Mouse (Mus musculus): ENCODE measurements around the gene Dhx30.

DNA sequence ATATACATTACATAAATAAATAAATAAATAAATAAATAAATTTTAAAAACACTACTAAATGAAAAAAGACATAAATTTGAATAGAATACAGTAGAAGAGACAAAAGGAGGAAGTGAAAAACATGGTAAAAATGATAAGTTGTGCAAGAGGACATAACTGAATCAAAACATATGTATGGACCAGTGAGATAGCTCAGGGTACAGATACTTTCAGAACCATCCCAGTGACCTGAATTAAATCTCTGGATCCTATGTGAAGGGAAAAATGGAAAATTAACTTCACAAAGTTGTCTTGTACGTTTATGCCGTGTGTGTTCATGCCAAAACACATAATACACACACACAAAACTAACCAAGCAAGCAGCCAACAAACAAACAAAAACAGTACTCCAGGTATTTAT is 5.7 kb upstream of the Dhx30 start:
- TF ChIP-seq CTCF (IDR thresholded peaks at IDR 0.05; ENCODE audit: low read depth) (no peak), EP300 (IDR thresholded peaks at IDR 0.05; ENCODE audit: low read depth) (no peak)
